Mouse (Mus musculus) embryonic facial prominence, embryonic 12.5 days (tissue): ENCODE data around the gene Wars2. TPM values are rescaled to one million over a fixed set of nuclear protein-coding genes. Genes with fewer than 3 reads are reported as not detected.
A peak's percentile ranks its signal among the peaks of the same experiment; 100 is the strongest.

ENCODE experiments used
- ATAC-seq: fragments of 200-750 bp; cut with Nextera tagmentation; 2 replicates; pipeline ENCODE4 v1.8.0; 2017; ENCODE audit not compliant: insufficient number of reproducible peaks, insufficient read depth, low FRiP score, low TSS enrichment
- H3K27ac ChIP-seq: fragments of 300-500 bp; sonication (generic); 2 replicates; pipeline ENCODE4 v1.5.1; 2016; ENCODE audit warnings: mild to moderate bottlenecking
- H3K27me3 ChIP-seq: fragments of 300-500 bp; sonication (generic); 2 replicates; pipeline ENCODE4 v1.6.1; 2016; ENCODE audit warnings: mild to moderate bottlenecking, moderate library complexity
- H3K36me3 ChIP-seq: fragments of 300-500 bp; sonication (generic); 2 replicates; pipeline ENCODE4 v1.6.1; 2016; ENCODE audit warnings: mild to moderate bottlenecking
- H3K4me1 ChIP-seq: fragments of 300-500 bp; sonication (generic); 2 replicates; pipeline ENCODE4 v1.6.1; 2016
- H3K4me2 ChIP-seq: fragments of 300-500 bp; sonication (generic); replicated peaks from 2 replicates; pipeline ENCODE4 v1.6.1; 2016; ENCODE audit warnings: mild to moderate bottlenecking, moderate library complexity
- H3K4me3 ChIP-seq: fragments of 300-500 bp; sonication (generic); 2 replicates; pipeline ENCODE4 v1.5.1; 2016; ENCODE audit warnings: mild to moderate bottlenecking
- H3K9ac ChIP-seq: fragments of 300-500 bp; sonication (generic); 2 replicates; pipeline ENCODE4 v1.6.1; 2016; ENCODE audit warnings: mild to moderate bottlenecking, moderate library complexity
- H3K9me3 ChIP-seq: fragments of 300-500 bp; sonication (generic); 2 replicates; pipeline ENCODE4 v1.6.1; 2016; ENCODE audit warnings: mild to moderate bottlenecking, moderate library complexity
- WGBS: fragments of 180-500 bp; shearing (Covaris S2); methylation state at CpG from one replicate; pipeline ENCODE4 v1.1.7; 2016; 5-methylcytosine and 5-hydroxymethylcytosine counted together
- polyA plus RNA-seq: library from polyadenylated mRNA; unstranded; fragments of >200 nt; fragmentation: Nextera tagmentation; extraction: Ambion mirVana; gene quantifications from 2 replicates; pipeline ENCODE4 v1.2.1, GENCODE M21; 2016

Wars2 gene
- polyA plus RNA-seq, 1 experiment from 2014 or later = 9.1 TPM

DNA sequence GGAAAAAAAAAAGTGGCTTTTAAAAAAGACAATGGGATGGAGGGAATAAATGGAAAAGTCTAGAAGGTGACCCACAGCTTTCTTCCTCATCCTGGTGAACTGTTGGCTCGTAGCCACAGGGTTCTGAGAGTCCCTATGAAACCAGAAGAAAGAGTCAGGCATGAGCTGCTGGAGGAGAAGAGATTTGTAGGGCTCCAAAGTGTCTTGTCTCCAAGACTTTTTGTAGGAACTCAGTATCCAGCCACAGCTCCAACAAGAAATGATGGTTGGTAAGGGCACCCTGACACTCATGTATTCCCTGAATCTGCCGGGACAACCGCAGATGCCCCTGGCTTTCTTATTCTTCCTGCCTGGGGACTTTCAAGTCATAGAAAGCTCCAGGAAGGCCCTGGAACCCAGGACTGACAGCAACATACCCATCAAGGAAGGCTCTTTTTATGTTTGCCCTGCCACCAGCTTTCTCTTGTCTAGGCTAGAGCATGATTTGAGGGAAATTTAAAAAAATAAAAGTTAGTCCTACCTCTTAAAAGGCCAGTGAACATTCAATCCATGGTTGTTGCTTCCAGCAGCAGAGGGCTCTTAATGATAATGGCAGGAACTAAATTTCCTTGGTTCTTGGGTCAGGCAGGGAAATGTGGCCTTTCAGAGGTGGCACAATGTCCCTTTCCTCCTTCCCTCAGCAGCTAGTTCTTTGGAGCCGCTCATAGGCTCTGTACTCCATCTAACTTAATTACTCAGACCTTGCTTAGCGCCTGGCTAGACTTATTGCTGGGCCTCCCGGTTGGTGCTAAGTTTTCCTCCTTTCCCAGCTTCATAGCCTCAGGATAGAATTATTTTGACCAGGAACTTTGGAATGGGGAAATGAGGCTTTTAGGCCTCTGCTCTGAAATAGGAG is 110.7 kb downstream of the Wars2 start:
- H3K27ac ChIP-seq = no peak overlapping the region
- H3K27me3 ChIP-seq = peaks cover 79% of the 10 kb centered on the region
- H3K4me1 ChIP-seq = no peaks in the 10 kb centered on the region
- H3K9ac ChIP-seq = no peak overlapping the region
- H3K4me3 ChIP-seq = no peak overlapping the region
- H3K9me3 ChIP-seq = no peaks in the 10 kb centered on the region
- peak overlapping the region; percentile 66; the same call in 1 of the 2 replicates for H3K4me2 ChIP-seq
- no peak for ATAC-seq
- 17% methylated on average over 6 of the region's 6 CpGs for WGBS
- H3K36me3 ChIP-seq = no peaks in the 10 kb centered on the region

DNA sequence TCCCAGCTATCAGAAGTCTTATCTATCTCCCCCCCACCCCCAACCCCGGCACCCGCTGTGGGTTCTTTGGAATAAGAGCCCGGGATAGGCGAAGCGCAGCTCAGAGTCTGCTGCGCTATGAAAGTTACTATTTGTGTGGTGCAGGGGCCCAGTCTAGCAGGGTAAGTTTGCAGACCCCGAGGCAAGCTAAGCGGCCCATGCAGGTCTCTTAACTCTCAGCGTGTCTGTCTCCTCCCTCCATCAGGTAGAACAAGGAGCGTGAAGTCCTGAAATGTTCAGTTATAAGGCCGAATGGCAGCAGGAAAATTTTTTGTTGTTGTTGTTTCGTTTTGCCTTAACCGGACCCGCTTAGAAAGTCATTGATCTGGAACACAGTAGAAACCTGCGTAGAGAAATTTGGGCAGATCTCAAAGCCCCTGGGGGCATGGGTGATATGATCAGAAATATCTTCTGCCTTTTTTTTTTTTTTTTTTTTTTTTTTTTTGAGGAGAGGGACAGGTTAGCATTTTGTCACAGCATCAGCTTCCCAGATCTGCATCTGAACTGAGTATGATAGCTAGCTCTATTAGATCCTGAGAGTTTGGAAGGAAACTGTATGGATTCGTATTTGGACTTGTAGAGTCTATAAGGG is 111.7 kb downstream of the Wars2 start:
- peak overlapping the region; percentile 66 for H3K4me2 ChIP-seq
- no peaks in the 10 kb centered on the region for H3K36me3 ChIP-seq
- WGBS = 2% methylated on average over 16 of the region's 16 CpGs
- H3K9me3 ChIP-seq = no peaks in the 10 kb centered on the region
- peak overlapping the region; percentile 54; the same call in 1 of the 2 replicates for H3K4me3 ChIP-seq
- no peaks in the 10 kb centered on the region for H3K4me1 ChIP-seq
- no peak overlapping the region for H3K9ac ChIP-seq
- H3K27ac ChIP-seq = no peak overlapping the region
- ATAC-seq = peak; percentile 37; the same call in 1 of the 2 replicates
- peaks cover 80% of the 10 kb centered on the region for H3K27me3 ChIP-seq

DNA sequence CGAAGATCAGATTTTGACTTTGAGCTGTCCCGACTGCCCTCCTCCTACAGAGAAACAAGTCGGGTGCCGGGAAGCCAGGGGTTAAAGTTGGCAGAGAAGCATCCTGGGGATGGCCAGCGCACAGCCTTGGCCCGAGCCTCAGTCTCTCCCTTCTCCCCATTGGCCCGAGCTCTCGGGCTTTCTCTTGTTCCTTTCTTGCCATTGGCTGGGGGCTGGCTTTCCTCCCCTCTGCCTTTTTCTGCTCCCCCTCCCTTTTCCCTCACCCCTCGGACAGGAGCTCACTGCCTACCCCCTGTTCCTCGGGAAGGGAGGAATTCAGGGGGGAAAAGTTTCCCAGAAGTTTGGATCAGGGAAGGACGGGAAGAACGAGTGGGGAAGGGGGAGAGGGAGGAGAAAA is 112.2 kb downstream of the Wars2 start:
- peak; percentile 83 for ATAC-seq
- Histone ChIP-seq H3K9me3 (no peaks in the 10 kb centered on the region), H3K27ac (no peak overlapping the region), H3K9ac (no peak overlapping the region), H3K36me3 (no peaks in the 10 kb centered on the region), H3K27me3 (peaks cover 80% of the 10 kb centered on the region), H3K4me2 (peak overlapping the region; percentile 66), H3K4me1 (no peaks in the 10 kb centered on the region), H3K4me3 (peak overlapping the region; percentile 54)
- under 1% methylated on average over 12 of the region's 12 CpGs for WGBS

DNA sequence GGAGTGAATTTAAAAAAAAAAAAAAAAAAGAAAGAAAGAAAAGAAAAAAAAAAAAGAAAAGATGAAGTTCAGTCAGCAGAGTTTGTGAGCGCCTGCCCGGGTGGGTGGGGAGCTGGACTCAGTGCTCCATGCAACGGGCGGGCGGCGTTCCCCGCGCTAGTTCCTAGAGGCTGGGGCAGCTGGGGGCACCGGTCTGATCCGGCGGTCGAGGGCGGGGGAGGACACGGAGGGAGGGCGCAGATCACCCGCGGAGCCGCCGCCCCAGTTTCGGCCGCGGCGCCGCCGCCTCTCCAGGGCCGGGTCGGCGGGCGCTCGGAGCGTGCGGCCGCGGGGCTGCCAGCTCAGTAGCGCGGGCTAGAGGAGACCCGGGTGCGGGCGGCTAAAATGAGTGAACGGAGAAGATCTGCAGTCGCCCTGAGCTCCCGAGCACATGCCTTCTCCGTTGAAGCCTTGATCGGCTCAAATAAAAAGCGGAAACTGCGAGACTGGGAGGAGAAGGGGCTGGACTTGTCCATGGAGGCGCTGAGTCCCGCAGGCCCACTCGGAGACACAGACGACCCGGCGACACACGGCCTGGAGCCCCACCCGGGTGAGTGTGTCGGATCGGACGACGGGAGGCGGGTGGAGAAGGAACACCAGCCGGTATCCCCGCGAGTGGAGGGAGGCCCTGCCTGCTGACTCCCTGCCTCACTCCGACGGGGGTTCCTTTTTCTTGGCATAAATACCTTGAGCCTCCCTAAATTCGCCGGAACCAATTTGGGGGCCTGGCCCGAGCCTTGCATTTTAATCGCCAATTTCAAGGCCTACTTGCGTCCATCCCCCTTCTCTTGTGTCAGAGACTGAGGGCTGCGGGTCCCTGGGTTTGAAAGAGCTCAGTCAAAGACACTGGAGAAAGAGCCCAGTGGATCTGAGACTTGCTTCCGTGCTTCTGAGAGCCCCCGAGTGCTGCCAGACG is 112.9 kb downstream of the Wars2 start:
- Histone ChIP-seq H3K27ac (peak overlapping the region; percentile 89), H3K4me2 (peak overlapping the region; percentile 66), H3K9ac (peak overlapping the region; percentile 70), H3K27me3 (peaks cover 80% of the 10 kb centered on the region), H3K9me3 (no peaks in the 10 kb centered on the region), H3K36me3 (no peaks in the 10 kb centered on the region), H3K4me1 (no peaks in the 10 kb centered on the region), H3K4me3 (peak overlapping the region; percentile 54)
- under 1% methylated on average over 73 of the region's 73 CpGs for WGBS
- ATAC-seq = peak; percentile 50; the same call in 1 of the 2 replicates

DNA sequence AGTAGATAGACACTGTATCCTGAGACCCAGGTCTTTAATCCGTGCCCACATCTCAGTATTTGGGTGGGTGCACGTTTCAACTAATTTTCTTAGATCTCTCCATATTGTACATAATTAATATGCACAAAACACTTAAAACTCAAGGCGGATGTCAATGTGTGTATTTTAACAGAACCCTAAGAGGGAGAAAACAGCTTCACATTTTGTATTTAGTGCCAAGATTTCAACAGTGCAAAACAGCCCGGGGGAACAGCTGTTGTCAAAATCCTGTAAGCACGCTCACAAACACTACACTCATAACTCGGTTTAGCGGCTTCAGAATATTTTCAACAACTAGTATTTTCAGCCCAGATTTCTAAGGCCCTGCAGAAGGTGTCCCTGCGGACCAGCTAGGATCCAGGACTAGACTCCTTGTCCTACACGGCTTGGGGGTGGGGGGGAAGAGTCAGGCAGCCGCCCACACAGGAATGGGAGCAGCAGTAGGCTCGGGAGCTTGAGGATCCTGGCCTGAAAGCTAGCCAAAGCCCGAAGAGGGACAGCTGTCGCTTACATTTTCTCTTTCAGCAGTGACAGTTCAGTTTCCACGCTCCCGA is 113.8 kb downstream of the Wars2 start:
- no peaks in the 10 kb centered on the region for H3K9me3 ChIP-seq
- peak overlapping the region; percentile 89 for H3K27ac ChIP-seq
- H3K4me1 ChIP-seq = no peaks in the 10 kb centered on the region
- peak overlapping the region; percentile 66 for H3K4me2 ChIP-seq
- peak overlapping the region; percentile 54 for H3K4me3 ChIP-seq
- no peak for ATAC-seq
- H3K27me3 ChIP-seq = peaks cover 79% of the 10 kb centered on the region
- H3K9ac ChIP-seq = peak overlapping the region; percentile 70
- H3K36me3 ChIP-seq = no peaks in the 10 kb centered on the region
- 0% methylated on average over 15 of the region's 15 CpGs for WGBS

DNA sequence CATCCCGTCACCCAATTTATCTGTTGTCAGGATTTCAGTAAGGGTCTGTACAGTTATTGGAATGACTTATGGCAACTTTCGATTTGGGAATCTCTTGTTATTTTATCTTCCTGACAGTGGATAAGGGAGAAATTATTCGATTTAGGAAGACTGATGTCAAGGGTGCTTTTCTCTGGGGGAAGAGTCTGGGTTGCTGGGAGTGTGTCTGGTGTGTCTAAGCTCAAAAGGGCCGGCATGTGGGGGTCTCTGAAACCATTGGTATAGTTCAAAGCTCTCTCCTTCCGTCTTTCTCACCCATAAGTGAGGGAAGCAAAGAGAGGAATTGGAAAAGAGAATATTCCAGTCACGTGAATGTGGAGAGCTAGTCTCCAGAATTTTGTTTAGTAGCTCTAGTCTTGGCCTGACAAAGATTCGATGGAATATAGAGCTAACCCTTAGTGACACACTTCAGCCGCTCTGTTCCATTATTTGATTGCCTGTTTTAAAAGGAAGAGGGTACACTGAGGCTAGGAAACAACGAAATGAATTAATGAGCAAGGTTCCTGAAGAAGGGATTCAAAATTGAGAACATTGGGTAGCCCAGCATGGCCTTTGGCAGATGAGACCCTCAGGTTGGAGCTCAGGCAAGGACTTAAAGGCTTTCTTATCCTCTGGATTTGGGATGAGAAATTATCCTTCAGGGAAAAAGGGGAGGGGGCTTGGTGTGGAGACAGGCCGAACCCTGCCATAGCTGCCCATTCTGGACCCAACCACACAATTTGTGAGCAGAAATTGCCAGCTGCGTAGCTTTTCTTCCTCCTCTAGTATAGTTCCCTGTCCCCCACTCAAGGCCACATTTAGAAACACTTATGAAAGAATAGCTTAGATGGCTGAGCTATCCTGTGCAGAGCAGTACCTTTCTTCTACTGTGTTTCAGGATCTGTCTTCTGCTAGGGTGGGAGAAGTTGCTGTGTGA is 114.8 kb downstream of the Wars2 start:
- Histone ChIP-seq H3K36me3 (no peaks in the 10 kb centered on the region), H3K27me3 (peaks cover 74% of the 10 kb centered on the region), H3K4me2 (peak overlapping the region; percentile 66), H3K4me3 (peak overlapping the region; percentile 54), H3K4me1 (no peaks in the 10 kb centered on the region), H3K9me3 (no peaks in the 10 kb centered on the region), H3K27ac (peak overlapping the region; percentile 17; the same call in 1 of the 2 replicates), H3K9ac (peak overlapping the region; percentile 70)
- 8% methylated on average over 11 of the region's 11 CpGs for WGBS
- no peak for ATAC-seq

DNA sequence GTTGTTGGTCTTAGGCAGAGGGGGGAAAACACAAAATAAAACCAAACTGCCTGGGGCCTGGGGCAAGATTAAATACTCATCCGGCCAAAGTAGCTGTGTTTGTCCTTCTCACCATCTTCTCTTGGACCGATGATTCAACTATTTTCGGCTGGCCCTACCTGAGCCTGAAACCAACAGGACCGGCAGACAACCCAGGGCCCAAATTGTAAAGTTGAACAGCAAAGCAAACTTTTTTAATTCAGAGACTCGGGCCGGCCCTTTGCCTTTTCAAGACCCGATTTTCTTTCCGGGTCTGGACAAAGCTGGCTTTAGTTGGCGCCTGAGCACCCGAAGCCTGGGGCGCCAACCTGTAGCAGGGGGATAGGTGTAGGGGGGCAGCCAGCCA is 115.5 kb downstream of the Wars2 start:
- H3K27ac ChIP-seq = peak overlapping the region; percentile 51; the same call in 1 of the 2 replicates
- 1% methylated on average over 11 of the region's 11 CpGs for WGBS

DNA sequence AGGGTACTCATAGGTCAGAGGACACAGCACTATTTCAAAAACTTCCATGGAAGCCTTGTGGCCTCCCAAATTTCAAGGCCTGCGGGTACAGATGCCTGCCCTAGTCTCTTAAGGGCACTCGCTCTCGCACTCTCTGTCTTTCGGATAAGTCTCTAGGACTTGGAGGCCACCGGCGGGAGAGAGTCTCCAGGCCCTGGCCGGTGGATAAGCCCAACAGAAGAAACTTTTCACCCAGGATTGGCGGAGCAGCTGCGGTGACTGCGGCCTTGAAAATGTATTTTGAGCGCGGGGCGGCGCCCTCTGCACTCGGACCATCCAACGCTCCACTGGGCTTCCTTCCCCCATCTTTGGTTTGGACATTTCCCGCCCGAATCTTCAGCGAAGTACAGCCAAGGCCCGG is 115.9 kb downstream of the Wars2 start:
- WGBS = 3% methylated on average over 20 of the region's 20 CpGs
- Histone ChIP-seq H3K4me3 (peak overlapping the region; percentile 54), H3K9ac (peak overlapping the region; percentile 70), H3K4me2 (peak overlapping the region; percentile 66), H3K27me3 (peaks cover 72% of the 10 kb centered on the region), H3K36me3 (no peaks in the 10 kb centered on the region), H3K4me1 (no peaks in the 10 kb centered on the region), H3K9me3 (no peaks in the 10 kb centered on the region), H3K27ac (peak overlapping the region; percentile 51; the same call in 1 of the 2 replicates)
- ATAC-seq = no peak

More for the DNA sequence above, 115.5 kb downstream of the Wars2 start:
- H3K36me3 ChIP-seq = no peaks in the 10 kb centered on the region
- no peak for ATAC-seq
- H3K4me3 ChIP-seq = peak overlapping the region; percentile 54
- H3K27me3 ChIP-seq = peaks cover 72% of the 10 kb centered on the region
- no peaks in the 10 kb centered on the region for H3K9me3 ChIP-seq
- H3K4me1 ChIP-seq = no peaks in the 10 kb centered on the region
- peak overlapping the region; percentile 70 for H3K9ac ChIP-seq
- H3K4me2 ChIP-seq = peak overlapping the region; percentile 66

DNA sequence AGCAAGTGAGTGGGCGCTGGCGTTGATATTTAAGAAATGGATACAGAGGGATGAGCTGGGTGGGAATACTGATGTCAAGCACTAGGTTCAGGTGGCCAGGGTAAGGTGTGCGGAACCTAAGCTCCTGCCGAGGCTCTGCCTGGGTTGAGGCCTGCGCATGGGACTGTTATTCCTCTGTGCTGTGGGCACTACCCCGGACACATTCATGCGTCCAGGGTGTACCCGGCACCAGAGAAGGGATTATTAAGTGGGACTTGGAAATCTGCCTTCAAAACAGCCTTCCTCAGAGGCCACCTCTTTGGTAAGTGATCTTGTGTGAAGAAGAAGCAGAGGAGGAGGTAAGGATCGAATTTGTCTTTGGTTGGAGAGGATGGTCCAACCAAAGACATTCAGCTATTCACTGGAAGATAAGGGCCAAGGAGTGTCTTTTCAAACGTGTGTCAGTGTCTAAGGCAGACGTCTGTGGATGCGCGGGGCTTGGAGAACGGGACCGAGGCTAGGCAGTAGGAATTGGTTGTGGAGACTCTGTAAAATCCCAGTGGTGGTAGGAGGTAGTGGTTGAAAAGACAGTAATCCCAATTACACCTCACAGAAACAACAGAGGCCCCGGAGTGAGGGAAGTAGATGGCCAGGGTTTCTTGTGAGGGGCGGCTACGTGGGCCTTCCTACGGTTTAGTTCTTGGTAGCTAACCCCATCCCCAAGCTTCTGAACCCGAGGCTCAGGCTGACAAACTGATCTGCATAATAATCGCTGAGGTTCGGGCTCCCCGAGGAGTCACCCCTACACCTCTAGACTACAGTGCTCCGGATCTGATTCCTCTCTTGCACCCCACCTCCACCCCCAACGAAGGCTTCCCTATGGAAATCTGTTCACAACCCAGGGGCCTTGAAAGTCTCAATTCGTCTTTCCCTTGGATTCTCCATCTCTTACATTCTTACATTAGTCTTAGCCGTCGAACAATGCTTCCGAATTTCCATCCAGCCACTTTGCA is 117.0 kb downstream of the Wars2 start:
- Histone ChIP-seq H3K27ac (no peak overlapping the region), H3K4me1 (no peaks in the 10 kb centered on the region), H3K36me3 (no peaks in the 10 kb centered on the region), H3K4me2 (peak overlapping the region; percentile 66), H3K4me3 (peak overlapping the region; percentile 54), H3K9ac (peak overlapping the region; percentile 70), H3K27me3 (peaks cover 73% of the 10 kb centered on the region), H3K9me3 (no peaks in the 10 kb centered on the region)
- 5% methylated on average over 29 of the region's 29 CpGs for WGBS
- no peak for ATAC-seq
